Mouse (Mus musculus) naive thymus-derived CD4-positive, alpha-beta T cell, adult 2 months (primary cell): Measurements from ENCODE around the gene Tcf20.
"Not testable (repeated sequence)": the region's sequence is repeated elsewhere in the genome, so short reads cannot be mapped to it uniquely, and the experiment has no call there.

ENCODE experiments used
- DNase-seq: peaks from one replicate; pipeline ENCODE4 v3.0.0-alpha.2; 2011; ENCODE audit warnings: low read depth

Gene Tcf20

DNA sequence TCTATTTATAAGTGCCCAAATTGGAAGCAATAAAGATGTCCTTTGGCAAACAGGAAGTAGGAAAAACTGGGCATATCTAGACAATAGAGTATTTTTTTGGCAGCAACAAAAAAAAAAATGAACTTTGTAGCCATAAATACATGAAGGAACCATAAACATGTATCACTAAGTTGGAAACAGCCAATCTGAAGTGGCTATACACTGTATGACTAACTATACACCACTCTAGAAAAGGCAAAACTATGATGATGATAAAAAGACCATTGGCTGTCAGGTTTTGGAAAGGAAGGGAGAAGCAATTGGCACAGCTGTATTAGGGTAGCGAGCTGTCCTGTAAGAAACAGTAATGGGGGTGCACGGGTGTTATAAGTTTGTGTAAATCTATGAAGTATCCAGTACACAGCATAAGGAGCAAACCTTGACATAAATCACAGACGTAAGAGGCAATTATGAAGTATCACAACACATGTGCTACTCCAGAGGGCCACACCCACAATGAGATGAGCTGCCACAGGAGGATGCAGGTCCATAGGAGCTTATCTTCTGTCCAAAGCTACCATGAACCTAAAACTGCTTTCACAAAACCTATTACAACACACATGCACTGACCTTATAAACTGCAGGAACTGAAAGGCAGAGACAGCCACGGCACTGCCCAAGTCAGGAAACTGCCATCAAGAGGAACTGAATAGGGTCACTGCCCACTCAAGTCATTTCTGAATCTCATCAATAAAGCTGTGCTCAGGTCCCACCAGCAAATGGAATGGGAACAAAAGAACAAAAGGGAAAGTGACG lies 180.5 kb downstream of the Tcf20 start:
- DNase-seq: no peak

DNA sequence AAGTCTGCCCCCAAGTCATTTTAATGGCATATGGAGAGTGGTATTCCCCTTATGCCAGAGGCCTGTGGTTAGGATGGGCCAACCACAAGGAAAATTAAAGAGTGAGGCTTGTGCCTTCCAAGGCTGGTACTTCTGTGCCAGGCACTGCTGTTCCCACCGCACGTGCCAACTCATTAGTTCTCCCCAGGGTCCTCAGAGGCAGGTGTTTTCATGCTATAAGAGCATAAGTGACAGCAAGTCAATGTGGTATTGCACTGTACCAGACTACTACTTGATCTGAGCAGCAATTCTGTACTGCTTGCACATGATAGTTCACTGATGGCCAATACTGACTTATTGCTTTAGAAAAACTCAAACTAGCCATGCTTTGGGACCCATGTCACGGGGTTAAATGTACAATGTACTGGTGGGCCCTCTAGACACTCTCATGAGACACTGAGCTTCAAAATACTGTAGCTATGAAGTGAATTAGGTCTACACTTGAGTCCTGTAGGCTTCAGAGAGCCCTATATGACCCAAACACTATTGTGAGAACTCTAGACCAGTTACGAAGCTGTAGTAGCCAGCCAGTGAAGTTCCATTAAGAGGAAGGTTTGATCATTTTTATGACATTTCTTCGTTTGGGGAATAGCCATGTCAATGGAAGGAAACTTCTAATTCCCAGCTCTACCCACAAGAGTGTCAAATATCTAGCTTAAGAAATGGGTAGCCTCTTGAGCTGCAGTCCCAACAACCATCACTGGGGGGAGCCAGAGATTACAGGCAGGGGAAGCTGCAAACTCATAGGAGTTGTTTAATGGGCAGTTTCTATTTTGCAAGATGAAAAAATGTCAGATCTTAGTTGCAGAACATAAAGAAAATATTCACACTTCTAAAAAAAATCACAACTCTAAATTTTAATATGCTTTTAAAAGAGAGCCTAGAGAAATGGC lies 182.7 kb downstream of the Tcf20 start:
- DNase-seq: peak; percentile 85

DNA sequence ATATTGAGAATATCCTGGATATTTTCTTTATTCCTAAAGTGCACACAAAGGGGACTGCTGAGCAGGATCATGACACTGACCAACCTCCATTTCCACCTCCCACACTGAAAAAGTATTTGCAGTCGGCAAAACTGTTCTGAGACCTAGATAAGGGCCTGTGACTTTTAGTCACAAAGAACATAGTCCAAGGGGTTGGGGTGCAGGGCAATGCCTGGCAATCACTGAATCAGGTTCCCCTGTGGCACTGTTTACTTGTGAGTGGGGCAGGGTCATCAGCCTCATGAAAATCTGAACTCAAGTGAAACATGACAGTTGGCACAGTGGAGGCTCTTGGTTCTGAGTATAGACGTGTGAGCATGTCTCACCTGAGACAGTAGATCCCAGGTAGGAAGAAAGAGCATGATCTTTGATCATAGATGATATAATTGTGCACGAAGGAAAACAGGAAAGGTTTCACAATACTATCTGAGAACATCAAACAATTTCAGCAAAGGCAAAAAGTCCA lies 191.7 kb downstream of the Tcf20 start:
- DNase-seq: no peak

DNA sequence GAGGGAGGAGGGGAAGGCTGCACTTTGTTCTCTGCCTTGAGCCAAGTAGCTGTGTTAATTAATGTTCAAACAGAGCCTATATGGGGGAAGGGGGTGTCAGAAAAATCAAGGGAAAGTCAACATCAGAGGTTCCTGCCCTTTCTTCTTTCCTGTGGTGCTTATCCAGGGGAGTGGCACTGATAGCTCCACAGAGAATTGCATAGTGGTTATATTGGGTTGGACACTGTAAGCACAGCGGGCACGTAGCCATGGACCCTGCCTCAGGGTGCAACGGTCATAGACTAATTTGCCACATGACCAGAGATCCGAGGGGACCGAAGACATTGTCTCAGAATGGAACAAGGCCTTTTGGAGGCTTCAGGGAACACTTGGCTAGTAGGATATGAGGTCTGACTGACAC lies 193.4 kb downstream of the Tcf20 start, which contains the start of gene Cyp2d26:
Cyp2d26 (minus strand) TSS at position 18 of the 400 bp plus-strand sequence.
- no peak for DNase-seq

DNA sequence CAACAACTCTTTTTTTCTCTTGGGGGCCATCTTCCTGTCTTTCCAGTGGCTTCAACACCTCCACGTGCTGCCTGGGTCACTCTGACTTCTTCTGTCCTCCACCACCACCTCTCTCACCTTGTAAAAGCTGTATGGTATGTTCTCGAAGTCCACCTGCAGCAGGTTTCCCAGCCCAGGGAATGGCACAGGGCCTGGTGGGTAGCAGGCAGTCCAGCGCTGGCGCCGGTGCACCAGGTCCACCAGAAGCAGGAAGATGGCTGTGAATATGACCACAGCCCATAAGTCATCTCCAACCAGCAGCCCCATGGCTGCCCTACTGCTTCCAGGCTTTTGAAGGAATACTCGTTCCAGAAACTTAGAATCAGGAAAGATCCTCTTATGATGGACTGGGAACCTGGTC lies 193.8 kb downstream of the Tcf20 start:
- DNase-seq: no peak

DNA sequence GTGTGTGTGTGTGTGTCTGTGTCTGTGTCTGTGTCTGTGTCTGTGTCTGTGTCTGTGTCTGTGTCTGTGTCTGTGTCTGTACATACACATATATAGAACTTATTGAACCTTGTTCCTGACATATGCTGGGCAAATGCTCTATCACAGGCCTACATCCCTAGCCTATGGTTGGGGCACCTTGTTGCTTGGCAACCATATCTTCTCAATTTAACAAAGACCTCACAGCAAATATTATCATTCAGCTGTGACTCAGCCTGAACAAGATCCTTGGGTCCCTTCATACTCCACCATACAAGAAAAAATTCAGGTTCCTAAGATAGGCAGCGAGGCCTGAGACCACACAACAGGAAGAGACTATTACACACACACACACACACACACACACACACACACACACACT lies 194.2 kb downstream of the Tcf20 start:
- DNase-seq: no peak

DNA sequence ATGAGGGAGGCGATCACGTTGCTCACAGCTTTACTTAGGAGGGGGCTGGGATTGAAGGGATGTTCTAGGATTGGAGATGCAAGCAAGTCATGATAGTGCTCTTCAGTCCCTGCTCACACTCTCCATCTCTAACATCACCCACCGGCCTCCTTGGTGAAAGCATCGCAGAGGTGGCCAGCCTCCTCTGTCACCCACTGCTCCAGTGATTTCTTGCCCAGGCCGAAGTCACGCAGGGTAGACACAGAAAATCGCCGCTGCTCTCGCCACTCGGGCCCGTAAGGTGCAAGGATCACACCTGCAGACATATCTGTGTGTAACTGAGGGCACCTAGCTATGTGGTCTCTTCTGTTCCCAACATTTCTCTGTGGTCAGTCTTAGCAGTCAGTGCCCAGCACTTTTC lies 195.1 kb downstream of the Tcf20 start:
- no peak for DNase-seq

DNA sequence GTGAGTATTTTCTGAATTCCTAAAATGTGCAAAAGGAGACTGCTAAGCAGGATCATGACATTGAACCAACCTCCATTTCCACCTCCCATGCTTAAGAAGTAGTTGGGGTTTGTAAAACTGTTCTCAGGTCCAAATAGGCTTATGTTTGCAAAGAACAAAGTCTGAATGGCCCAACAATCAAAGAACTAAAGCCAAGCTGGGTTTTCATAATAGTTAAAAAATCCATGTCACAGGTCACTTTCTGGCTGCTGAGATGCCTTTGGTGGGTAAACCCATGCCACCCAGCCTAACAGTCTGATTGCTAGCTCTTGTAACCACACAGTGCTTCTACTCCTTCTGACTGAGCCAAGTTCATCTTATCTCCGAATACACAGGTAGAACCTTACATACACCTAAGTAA lies 203.1 kb downstream of the Tcf20 start:
- no peak for DNase-seq

DNA sequence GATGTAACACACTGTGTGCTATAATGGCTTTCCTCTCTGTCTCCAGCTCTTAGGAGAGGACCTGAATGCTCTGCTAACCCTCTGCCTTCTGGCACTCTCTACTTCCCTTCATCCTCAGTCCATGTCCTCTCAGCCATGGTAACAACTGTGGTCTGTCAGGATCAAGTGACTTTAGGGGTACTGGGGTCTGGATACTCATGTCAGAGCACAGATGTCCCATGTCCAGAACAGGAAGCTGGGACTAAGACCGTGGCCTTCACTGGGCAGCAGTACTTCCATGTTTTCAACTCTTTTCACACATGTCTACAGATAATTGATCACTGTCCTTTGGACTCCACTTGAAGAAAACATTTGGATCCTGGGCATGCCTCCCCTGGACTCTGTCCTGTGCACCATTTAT lies 203.9 kb downstream of the Tcf20 start:
- no peak for DNase-seq

DNA sequence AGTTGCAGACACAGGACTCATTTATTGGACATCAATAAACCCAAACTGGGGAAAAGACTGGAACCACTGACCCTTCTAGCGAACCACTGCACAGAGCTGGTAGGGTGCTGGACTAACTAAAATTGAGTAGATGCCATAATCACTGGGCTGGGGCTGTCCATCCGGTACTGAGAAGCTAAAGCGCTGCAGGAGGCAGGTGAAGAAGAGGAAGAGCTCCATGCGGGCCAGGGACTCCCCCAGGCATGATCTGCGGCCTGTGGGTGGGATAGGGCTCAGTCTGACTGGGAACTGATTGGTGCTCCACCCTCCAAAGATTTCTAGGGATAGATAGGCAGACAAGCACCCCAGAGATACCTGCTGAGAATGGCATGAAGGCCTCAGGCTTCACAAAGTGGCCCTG lies 209.8 kb downstream of the Tcf20 start:
- not testable (repeated sequence) for DNase-seq

DNA sequence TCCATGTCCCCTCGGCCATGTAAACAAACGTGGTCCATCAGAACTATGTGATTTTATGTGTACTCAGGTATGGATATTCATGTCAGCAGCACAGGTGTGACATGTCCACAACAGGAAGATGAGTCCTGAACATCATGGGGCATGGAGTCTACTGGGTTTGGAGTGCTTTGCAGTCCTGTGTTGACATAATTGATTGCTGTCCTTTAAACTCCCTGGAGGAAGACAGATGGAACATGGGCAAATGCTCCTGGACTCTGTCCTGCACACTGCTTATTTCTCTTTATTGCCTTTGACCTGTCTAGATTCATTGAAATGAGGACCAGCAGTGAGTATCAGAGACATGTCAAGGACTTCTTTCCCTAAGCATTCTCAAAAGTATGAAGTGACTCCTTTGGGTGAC lies 221.7 kb downstream of the Tcf20 start:
- no peak for DNase-seq

DNA sequence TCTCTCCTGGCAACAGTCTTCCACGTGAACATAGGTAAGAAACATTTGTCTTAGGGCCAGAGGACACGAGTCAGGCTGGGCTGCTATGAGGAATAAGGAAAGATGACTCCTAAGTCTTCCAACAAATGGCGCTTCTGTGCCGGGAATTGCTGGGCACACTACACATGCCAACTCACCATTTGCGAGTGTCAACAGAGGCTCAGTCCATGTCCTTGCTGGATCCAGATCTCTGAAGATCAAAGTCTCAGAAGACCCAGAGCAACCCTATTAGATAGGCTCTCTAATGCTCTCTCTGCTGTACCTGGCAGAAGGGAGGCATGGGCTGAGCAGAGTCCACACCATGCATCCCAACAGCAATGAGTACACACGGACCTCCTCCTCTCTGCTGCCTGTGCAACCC lies 222.8 kb downstream of the Tcf20 start:
- no peak for DNase-seq

DNA sequence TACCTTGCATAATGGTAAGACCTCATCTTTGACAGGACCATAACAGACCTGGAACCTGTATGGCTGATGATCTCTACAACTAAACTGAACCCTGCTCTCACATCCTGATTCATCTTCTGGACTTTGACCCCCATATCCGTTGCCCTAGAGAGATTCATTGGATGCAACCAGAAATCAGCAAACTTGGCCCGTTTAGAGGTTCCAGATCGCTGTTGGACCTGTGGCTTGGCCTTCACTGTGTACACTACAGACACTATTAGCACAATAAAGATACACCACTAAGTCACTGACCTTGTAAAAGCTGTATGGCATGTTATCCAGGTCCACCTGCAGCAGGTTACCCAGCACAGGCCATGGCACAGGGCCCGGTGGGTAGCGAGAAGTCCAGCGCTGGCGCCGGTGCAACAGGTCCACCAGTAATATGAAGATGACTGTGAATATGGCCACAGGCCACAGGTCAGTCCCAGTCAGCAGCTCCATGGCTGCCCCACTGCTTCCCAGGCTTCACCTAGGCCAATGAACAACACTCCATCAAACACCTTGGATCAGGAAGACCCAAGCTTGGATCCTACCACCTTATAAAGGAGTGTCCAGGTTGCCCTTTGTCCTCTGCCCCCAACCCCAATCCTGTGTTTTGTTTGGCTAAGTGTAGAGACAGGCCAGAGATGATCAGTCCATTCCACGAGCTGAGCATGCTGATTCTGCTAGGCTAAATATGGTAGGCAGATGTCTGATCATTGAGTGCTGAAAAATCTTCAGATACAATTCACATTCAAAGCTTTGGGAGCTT lies 223.8 kb downstream of the Tcf20 start, which contains the start of gene Cyp2d40:
Cyp2d40 (minus strand) TSS at position 553 of the 790 bp plus-strand sequence.
- DNase-seq: no peak
